Mouse (Mus musculus): Measurements from ENCODE around the gene Zmynd12. TPM values are rescaled to one million over a fixed set of nuclear protein-coding genes. Genes with fewer than 3 reads are reported as not detected.

Gene Zmynd12
- total and polyA plus RNA-seq, 3 experiments: 0.74 TPM; not detected in 2

- Histone ChIP-seq H3K27me3 (ENCODE audit: control insufficient read depth, insufficient read depth, low read length) (no peaks in the 10 kb centered on the region), H3K36me3 (ENCODE audit: control insufficient read depth, insufficient read depth, low read length) (no peaks in the 10 kb centered on the region), H3K4me3 (peak overlapping the region; percentile 58), H3K9ac (ENCODE audit: low read depth, low read length) (no peak overlapping the region; the same call in 1 of the 2 replicates), H3K4me1 (ENCODE audit: control insufficient read depth, insufficient read depth, low read length) (peaks cover 1% of the 10 kb centered on the region; the same call in 1 of the 2 replicates), H3K79me2 (replicated peaks; ENCODE audit: control insufficient read depth, insufficient read depth, low read length) (no peaks in the 10 kb centered on the region), H3K27ac (no peak overlapping the region; the same call in 1 of the 2 replicates)
- no peak for DNase-seq
- no peak for TF ChIP-seq EP300 (IDR thresholded peaks at IDR 0.05; ENCODE audit: insufficient read depth, low read depth, low read length)
- no peak for TF ChIP-seq POLR2A (IDR thresholded peaks at IDR 0.05; ENCODE audit: insufficient read depth, low read depth, low read length)
- TF ChIP-seq CTCF (IDR thresholded peaks at IDR 0.05): no peak
- intact Hi-C loops (cut with DNase I): no loop called here
- WGBS: 50% methylated on average over 10 of the region's 10 CpGs
These were observed 70.3 kb downstream of the Zmynd12 start for GRCm38 (mm10) chr4:119492933-119493327.

GRCm38 (mm10) chr4:119498319-119498848, 75.8 kb downstream of the Zmynd12 start:
- Histone ChIP-seq H3K27me3 (ENCODE audit: control insufficient read depth, insufficient read depth, low read length) (no peaks in the 10 kb centered on the region), H3K36me3 (ENCODE audit: control insufficient read depth, insufficient read depth, low read length) (no peaks in the 10 kb centered on the region), H3K27ac (no peak overlapping the region), H3K4me3 (no peak overlapping the region), H3K4me1 (ENCODE audit: control insufficient read depth, insufficient read depth, low read length) (no peaks in the 10 kb centered on the region), H3K79me2 (replicated peaks; ENCODE audit: control insufficient read depth, insufficient read depth, low read length) (no peaks in the 10 kb centered on the region), H3K9ac (ENCODE audit: low read depth, low read length) (no peak overlapping the region)
- no peak for TF ChIP-seq POLR2A (IDR thresholded peaks at IDR 0.05; ENCODE audit: insufficient read depth, low read depth, low read length)
- no peak for TF ChIP-seq EP300 (IDR thresholded peaks at IDR 0.05; ENCODE audit: insufficient read depth, low read depth, low read length)
- no peak for TF ChIP-seq CTCF (IDR thresholded peaks at IDR 0.05)
- 67% methylated on average over 5 of the region's 5 CpGs for WGBS
- intact Hi-C loops (cut with DNase I): no loop called here
- DNase-seq: no peak

DNA sequence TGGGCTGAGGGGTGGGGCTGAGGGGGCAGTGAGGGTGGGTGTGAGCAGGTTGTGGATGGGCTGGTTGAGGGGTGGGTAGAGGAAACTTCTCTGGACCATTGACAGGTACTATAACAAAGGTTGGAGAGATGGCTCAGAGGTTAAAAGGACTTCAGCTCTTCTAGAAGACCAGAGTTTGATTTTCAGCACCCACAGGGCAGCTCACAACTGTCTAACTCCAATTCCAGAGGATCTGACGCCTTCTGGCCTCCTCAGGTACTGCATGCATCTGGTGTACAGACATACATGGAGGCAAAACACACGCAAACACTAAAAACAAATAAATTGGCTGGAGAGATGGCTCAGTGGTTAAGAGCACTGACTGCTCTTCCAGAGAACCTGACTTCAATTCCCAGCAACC, 89.0 kb downstream of the Zmynd12 start:
- Histone ChIP-seq H3K4me1 (ENCODE audit: control insufficient read depth, insufficient read depth, low read length) (peaks cover 2% of the 10 kb centered on the region; the same call in 1 of the 2 replicates), H3K9ac (ENCODE audit: low read depth, low read length) (no peak overlapping the region), H3K27ac (no peak overlapping the region), H3K27me3 (ENCODE audit: control insufficient read depth, insufficient read depth, low read length) (no peaks in the 10 kb centered on the region), H3K4me3 (no peak overlapping the region), H3K79me2 (replicated peaks; ENCODE audit: control insufficient read depth, insufficient read depth, low read length) (no peaks in the 10 kb centered on the region), H3K36me3 (ENCODE audit: control insufficient read depth, insufficient read depth, low read length) (no peaks in the 10 kb centered on the region)
- DNase-seq: no peak
- 81% methylated on average over 2 of the region's 2 CpGs for WGBS
- intact Hi-C loops (cut with DNase I): no loop called here
- TF ChIP-seq POLR2A (IDR thresholded peaks at IDR 0.05; ENCODE audit: insufficient read depth, low read depth, low read length) (no peak), CTCF (IDR thresholded peaks at IDR 0.05) (no peak), EP300 (IDR thresholded peaks at IDR 0.05; ENCODE audit: insufficient read depth, low read depth, low read length) (no peak)

DNA sequence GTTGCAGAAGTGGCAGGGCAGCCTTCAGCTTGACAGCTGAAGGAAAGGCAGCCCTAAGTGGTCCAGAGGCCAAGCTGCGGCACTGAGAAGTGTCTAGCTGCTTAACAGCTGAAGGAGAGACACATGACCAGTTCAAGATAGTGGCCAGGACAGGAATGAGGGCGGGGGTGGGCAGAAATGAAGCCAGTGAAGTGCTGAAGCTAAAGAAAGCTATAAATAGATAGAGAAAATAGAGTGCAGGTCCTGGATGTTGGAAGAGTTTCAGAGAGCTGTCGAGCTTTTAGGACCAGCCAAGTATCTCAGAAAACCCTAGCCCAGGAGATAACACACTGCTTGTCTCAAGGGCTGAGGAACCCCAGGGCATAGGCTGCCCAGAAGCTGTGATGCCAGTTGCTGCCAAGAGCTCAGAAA, 90.1 kb downstream of the Zmynd12 start:
- 10% methylated on average over 3 of the region's 3 CpGs for WGBS
- intact Hi-C loops (cut with DNase I): no loop called here
- Histone ChIP-seq H3K4me3 (no peak overlapping the region), H3K9ac (ENCODE audit: low read depth, low read length) (no peak overlapping the region), H3K36me3 (ENCODE audit: control insufficient read depth, insufficient read depth, low read length) (no peaks in the 10 kb centered on the region), H3K4me1 (ENCODE audit: control insufficient read depth, insufficient read depth, low read length) (peaks cover 2% of the 10 kb centered on the region; the same call in 1 of the 2 replicates), H3K27me3 (ENCODE audit: control insufficient read depth, insufficient read depth, low read length) (no peaks in the 10 kb centered on the region), H3K79me2 (replicated peaks; ENCODE audit: control insufficient read depth, insufficient read depth, low read length) (no peaks in the 10 kb centered on the region), H3K27ac (no peak overlapping the region; the same call in 1 of the 2 replicates)
- DNase-seq: peak in 1 of 2 experiments; percentile 38
- TF ChIP-seq CTCF (IDR thresholded peaks at IDR 0.05) (no peak), EP300 (IDR thresholded peaks at IDR 0.05; ENCODE audit: insufficient read depth, low read depth, low read length) (no peak), POLR2A (IDR thresholded peaks at IDR 0.05; ENCODE audit: insufficient read depth, low read depth, low read length) (no peak)

Other genes with a start within 250 kb of the Zmynd12 start
- 10 to 100 TPM; 20.6 to 23.4 TPM for gene Zfp691, start 248.6 kb upstream of the Zmynd12 start, total RNA-seq (2021)
- gene Zfp691, start 248.6 kb upstream of the Zmynd12 start, polyA plus RNA-seq (2012; rRNA removed): 20.6 and 41.2 TPM in 2 replicates
- under 1 TPM in 1 of 2 experiments, not detected in 1; 0.09 TPM for gene Ermap, start 232.8 kb upstream of the Zmynd12 start, total RNA-seq (2021)
- 0.10 and 0.20 TPM in 2 replicates for gene Ermap, start 232.8 kb upstream of the Zmynd12 start, polyA plus RNA-seq (2012; rRNA removed)
- 10 to 100 TPM; 13.6 to 17.5 TPM for gene Svbp, start 227.5 kb upstream of the Zmynd12 start, total RNA-seq (2021)
- 20.3 and 24.5 TPM in 2 replicates for gene Svbp, start 227.5 kb upstream of the Zmynd12 start, polyA plus RNA-seq (2012; rRNA removed)
- not detected for gene Tmem269, start 204.6 kb upstream of the Zmynd12 start, total RNA-seq (2021)
- gene Tmem269, start 204.6 kb upstream of the Zmynd12 start, polyA plus RNA-seq (2012; rRNA removed): 0.16 and 0.67 TPM in 2 replicates
- 10 to 100 TPM; 17.7 to 24.8 TPM for gene AU022252, start 190.1 kb upstream of the Zmynd12 start, total RNA-seq (2021)
- 6.4 and 11.2 TPM in 2 replicates for gene AU022252, start 190.1 kb upstream of the Zmynd12 start, polyA plus RNA-seq (2012; rRNA removed)
- 10 to 100 TPM; 10.5 to 10.8 TPM for gene P3h1, start 189.9 kb upstream of the Zmynd12 start, total RNA-seq (2021)
- 14.5 and 17.8 TPM in 2 replicates for gene P3h1, start 189.9 kb upstream of the Zmynd12 start, polyA plus RNA-seq (2012; rRNA removed)
- gene Cldn19, start 167.4 kb upstream of the Zmynd12 start, total RNA-seq (2021): not detected
- 0.37 TPM in 1 of 2 replicates, not detected in the other for gene Cldn19, start 167.4 kb upstream of the Zmynd12 start, polyA plus RNA-seq (2012; rRNA removed)
- 100 to 1,000 TPM; 773 to 861 TPM for gene Ybx1, start 128.2 kb upstream of the Zmynd12 start, total RNA-seq (2021)
- gene Ybx1, start 128.2 kb upstream of the Zmynd12 start, polyA plus RNA-seq (2012; rRNA removed): 266 and 385 TPM in 2 replicates
- 10 to 100 TPM in 1 of 2 experiments, 1 to 10 TPM in 1; 8.2 to 10.3 TPM for gene Ppih, start 102.3 kb upstream of the Zmynd12 start, total RNA-seq (2021)
- 5.5 and 7.4 TPM in 2 replicates for gene Ppih, start 102.3 kb upstream of the Zmynd12 start, polyA plus RNA-seq (2012; rRNA removed)
- under 1 TPM in 1 of 2 experiments, not detected in 1; 0.52 TPM for gene Ccdc30, start 7.3 kb upstream of the Zmynd12 start, total RNA-seq (2021)
- gene Ccdc30, start 7.3 kb upstream of the Zmynd12 start, polyA plus RNA-seq (2012; rRNA removed): 0.41 TPM in 1 of 2 replicates, not detected in the other
- 1 to 10 TPM; 7.8 to 9.2 TPM for gene Ppcs, start 394 bp upstream of the Zmynd12 start, total RNA-seq (2021)
- gene Ppcs, start 394 bp upstream of the Zmynd12 start, polyA plus RNA-seq (2012; rRNA removed): 10.6 and 11.2 TPM in 2 replicates
- under 1 TPM; 0.66 to 0.70 TPM for gene Rimkla, start 69.8 kb downstream of the Zmynd12 start, total RNA-seq (2021)
- gene Rimkla, start 69.8 kb downstream of the Zmynd12 start, polyA plus RNA-seq (2012; rRNA removed): 0.56 and 1.1 TPM in 2 replicates
- gene Foxj3, start 114.2 kb downstream of the Zmynd12 start, total RNA-seq (2021): 10 to 100 TPM; 30.3 to 32.1 TPM
- 13.5 and 19.4 TPM in 2 replicates for gene Foxj3, start 114.2 kb downstream of the Zmynd12 start, polyA plus RNA-seq (2012; rRNA removed)
- gene Frg2f1, start 116.7 kb downstream of the Zmynd12 start, total RNA-seq (2021): 1 to 10 TPM; 6.3 to 6.7 TPM
- 3.8 and 4.3 TPM in 2 replicates for gene Frg2f1, start 116.7 kb downstream of the Zmynd12 start, polyA plus RNA-seq (2012; rRNA removed)
- not detected for gene Guca2a, start 214.9 kb downstream of the Zmynd12 start, total RNA-seq (2021)
- gene Guca2a, start 214.9 kb downstream of the Zmynd12 start, polyA plus RNA-seq (2012; rRNA removed): 0.21 TPM in 1 of 2 replicates, not detected in the other
- under 1 TPM; 0.44 to 0.68 TPM for gene Guca2b, start 236.1 kb downstream of the Zmynd12 start, total RNA-seq (2021)
- gene Guca2b, start 236.1 kb downstream of the Zmynd12 start, polyA plus RNA-seq (2012; rRNA removed): 0.35 TPM in 1 of 2 replicates, not detected in the other

All from heart, adult 2 months (tissue).